Mouse (Mus musculus): ENCODE data around the gene Ooep. TPM values are rescaled to one million over a fixed set of nuclear protein-coding genes. Genes with fewer than 3 reads are reported as not detected.

Gene Ooep
- polyA plus RNA-seq, 1 experiment: 0.02 TPM

DNA sequence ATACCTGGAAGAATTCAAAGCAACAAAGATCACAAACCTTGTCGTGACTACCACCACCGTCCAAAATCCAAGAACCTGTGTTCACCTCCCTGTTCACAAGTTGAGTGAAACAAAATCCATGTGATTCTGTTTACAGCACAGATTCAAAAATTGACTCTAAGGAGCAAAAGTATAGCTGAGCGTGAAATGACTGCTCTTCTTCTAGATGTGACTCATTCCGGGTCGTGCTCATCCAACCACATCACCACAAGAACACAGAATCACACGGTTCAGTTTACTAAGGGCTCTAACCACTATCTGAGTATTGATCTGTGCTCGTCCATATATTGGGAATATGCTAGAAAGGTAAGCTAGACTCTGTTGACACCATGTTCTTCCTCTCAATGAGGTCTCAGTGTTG is 8.4 kb upstream of the Ooep start:
- no peaks in the 10 kb centered on the region for H3K36me3 ChIP-seq (ENCODE audit: control insufficient read depth, insufficient read depth)
- no peak for TF ChIP-seq MAX (IDR thresholded peaks at IDR 0.05)
- no peak for TF ChIP-seq MYOD1 (IDR thresholded peaks at IDR 0.05; ENCODE audit: control insufficient read depth, insufficient read length, low read depth)
- no peak overlapping the region for H3K4me3 ChIP-seq (ENCODE audit: insufficient read depth, poor library complexity, severe bottlenecking)

DNA sequence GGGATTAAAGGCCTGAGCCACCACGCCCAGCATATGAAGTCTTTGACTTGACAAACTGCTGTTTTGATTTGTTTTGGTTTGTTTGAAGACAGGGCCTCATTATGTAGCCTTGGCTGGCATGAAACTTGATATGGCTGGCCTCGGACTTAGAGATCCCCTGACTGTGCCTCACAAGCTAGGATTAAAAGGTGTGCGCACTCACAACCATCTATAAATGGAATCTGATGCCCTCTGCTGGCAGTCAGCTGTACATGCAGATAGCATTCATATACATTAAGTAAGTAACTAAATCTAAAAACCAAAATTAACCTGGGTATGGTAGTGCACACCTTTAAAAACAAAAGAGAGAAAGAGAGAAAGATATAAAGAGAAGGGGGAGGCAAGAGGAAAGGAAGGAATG is 7.4 kb upstream of the Ooep start:
- Histone ChIP-seq H3K79me3 (ENCODE audit: low read depth) (no peaks in the 10 kb centered on the region), H3K36me3 (ENCODE audit: control insufficient read depth, insufficient read depth) (no peaks in the 10 kb centered on the region), H3K4me3 (ENCODE audit: insufficient read depth, poor library complexity, severe bottlenecking) (no peak overlapping the region), H3ac (ENCODE audit: control insufficient read depth, insufficient read length, low read depth) (no peak overlapping the region), H3K79me2 (ENCODE audit: control insufficient read depth, insufficient read depth) (no peaks in the 10 kb centered on the region), H3K27me3 (ENCODE audit: control insufficient read depth, insufficient read depth, insufficient read length) (no peaks in the 10 kb centered on the region)
- TF ChIP-seq MYOD1 (IDR thresholded peaks at IDR 0.05; ENCODE audit: control insufficient read depth, insufficient read length, low read depth) (no peak), MYOG (IDR thresholded peaks at IDR 0.05; ENCODE audit: control insufficient read depth, extremely low read depth, insufficient read length) (no peak), CTCF (IDR thresholded peaks at IDR 0.05; ENCODE audit: control insufficient read depth, insufficient read depth, insufficient read length) (no peak), MAX (IDR thresholded peaks at IDR 0.05) (no peak), USF1 (IDR thresholded peaks at IDR 0.05; ENCODE audit: low read depth) (no peak), FOSL1 (IDR thresholded peaks at IDR 0.05; ENCODE audit: insufficient read depth, low read length, poor library complexity, severe bottlenecking) (no peak), CEBPB (IDR thresholded peaks at IDR 0.05; ENCODE audit: low read depth) (no peak)

More for the DNA sequence above, 8.4 kb upstream of the Ooep start:
- Histone ChIP-seq H3K27me3 (ENCODE audit: control insufficient read depth, insufficient read depth, insufficient read length) (no peaks in the 10 kb centered on the region), H3K79me3 (ENCODE audit: low read depth) (no peaks in the 10 kb centered on the region), H3ac (ENCODE audit: control insufficient read depth, insufficient read length, low read depth) (no peak overlapping the region), H3K79me2 (ENCODE audit: control insufficient read depth, insufficient read depth) (no peaks in the 10 kb centered on the region)

DNA sequence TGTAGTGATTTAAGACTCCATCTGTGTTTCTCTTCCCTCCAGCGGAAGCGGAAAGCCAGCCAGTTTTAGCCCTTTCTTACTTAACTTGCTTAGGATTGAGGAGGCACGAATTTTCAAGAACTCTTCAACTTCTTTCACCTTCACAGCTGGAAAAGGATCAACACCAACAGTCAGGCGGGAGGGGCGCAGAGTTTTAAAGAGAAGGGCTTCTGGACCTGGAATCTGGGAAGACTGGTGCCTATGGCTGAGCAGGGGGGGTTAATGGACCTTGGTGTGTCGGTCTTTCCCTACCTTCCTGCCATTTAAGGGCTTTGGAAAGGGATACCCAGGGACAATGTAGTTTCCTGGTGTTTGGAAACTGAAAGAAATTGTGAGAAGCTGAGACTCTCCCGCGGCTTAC is 979 bp downstream of the Ooep start:
- H3K4me3 ChIP-seq (ENCODE audit: insufficient read depth, poor library complexity, severe bottlenecking): no peak overlapping the region

DNA sequence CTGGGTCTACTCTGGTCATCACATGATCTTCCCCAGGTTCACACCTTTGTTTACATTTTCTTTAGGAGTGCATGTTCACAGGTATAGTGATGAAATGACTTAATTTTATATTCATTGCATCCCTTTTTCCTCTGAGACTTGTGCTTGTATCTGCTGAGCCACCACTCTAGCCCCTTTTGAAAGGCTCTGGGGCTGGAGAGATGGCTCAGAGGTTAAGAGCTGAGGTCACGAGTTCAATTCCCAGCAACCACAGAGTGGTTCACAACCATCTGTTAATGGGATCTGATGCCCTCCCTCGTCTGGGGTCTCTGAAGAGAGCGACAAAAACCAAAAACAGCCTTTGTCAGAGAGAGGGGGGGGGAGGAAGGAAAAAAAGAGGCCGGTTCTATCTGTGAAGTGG is 3.0 kb downstream of the Ooep start:
- Histone ChIP-seq H3K79me2 (ENCODE audit: control insufficient read depth, insufficient read depth) (no peaks in the 10 kb centered on the region), H3K4me3 (ENCODE audit: insufficient read depth, poor library complexity, severe bottlenecking) (no peak overlapping the region), H3ac (ENCODE audit: control insufficient read depth, insufficient read length, low read depth) (no peak overlapping the region), H3K27me3 (ENCODE audit: control insufficient read depth, insufficient read depth, insufficient read length) (no peaks in the 10 kb centered on the region), H3K79me3 (ENCODE audit: low read depth) (no peaks in the 10 kb centered on the region), H3K36me3 (ENCODE audit: control insufficient read depth, insufficient read depth) (no peaks in the 10 kb centered on the region)
- TF ChIP-seq MYOD1 (IDR thresholded peaks at IDR 0.05; ENCODE audit: control insufficient read depth, insufficient read length, low read depth): no peak
- TF ChIP-seq CEBPB (IDR thresholded peaks at IDR 0.05; ENCODE audit: low read depth): no peak
- TF ChIP-seq CTCF (IDR thresholded peaks at IDR 0.05; ENCODE audit: control insufficient read depth, insufficient read depth, insufficient read length): no peak
- no peak for TF ChIP-seq MAX (IDR thresholded peaks at IDR 0.05)
- no peak for TF ChIP-seq FOSL1 (IDR thresholded peaks at IDR 0.05; ENCODE audit: insufficient read depth, low read length, poor library complexity, severe bottlenecking)
- no peak for TF ChIP-seq USF1 (IDR thresholded peaks at IDR 0.05; ENCODE audit: low read depth)
- TF ChIP-seq MYOG (IDR thresholded peaks at IDR 0.05; ENCODE audit: control insufficient read depth, extremely low read depth, insufficient read length): no peak

More for the DNA sequence above, 979 bp downstream of the Ooep start:
- H3K36me3 ChIP-seq (ENCODE audit: control insufficient read depth, insufficient read depth): no peaks in the 10 kb centered on the region
- H3K27me3 ChIP-seq (ENCODE audit: control insufficient read depth, insufficient read depth, insufficient read length): no peaks in the 10 kb centered on the region
- H3K79me2 ChIP-seq (ENCODE audit: control insufficient read depth, insufficient read depth): no peaks in the 10 kb centered on the region
- no peak overlapping the region for H3ac ChIP-seq (ENCODE audit: control insufficient read depth, insufficient read length, low read depth)
- no peaks in the 10 kb centered on the region for H3K79me3 ChIP-seq (ENCODE audit: low read depth)
- TF ChIP-seq FOSL1 (IDR thresholded peaks at IDR 0.05; ENCODE audit: insufficient read depth, low read length, poor library complexity, severe bottlenecking) (no peak), MAX (IDR thresholded peaks at IDR 0.05) (no peak), USF1 (IDR thresholded peaks at IDR 0.05; ENCODE audit: low read depth) (no peak), MYOD1 (IDR thresholded peaks at IDR 0.05; ENCODE audit: control insufficient read depth, insufficient read length, low read depth) (no peak), CEBPB (IDR thresholded peaks at IDR 0.05; ENCODE audit: low read depth) (no peak), CTCF (IDR thresholded peaks at IDR 0.05; ENCODE audit: control insufficient read depth, insufficient read depth, insufficient read length) (no peak), MYOG (IDR thresholded peaks at IDR 0.05; ENCODE audit: control insufficient read depth, extremely low read depth, insufficient read length) (no peak)

DNA sequence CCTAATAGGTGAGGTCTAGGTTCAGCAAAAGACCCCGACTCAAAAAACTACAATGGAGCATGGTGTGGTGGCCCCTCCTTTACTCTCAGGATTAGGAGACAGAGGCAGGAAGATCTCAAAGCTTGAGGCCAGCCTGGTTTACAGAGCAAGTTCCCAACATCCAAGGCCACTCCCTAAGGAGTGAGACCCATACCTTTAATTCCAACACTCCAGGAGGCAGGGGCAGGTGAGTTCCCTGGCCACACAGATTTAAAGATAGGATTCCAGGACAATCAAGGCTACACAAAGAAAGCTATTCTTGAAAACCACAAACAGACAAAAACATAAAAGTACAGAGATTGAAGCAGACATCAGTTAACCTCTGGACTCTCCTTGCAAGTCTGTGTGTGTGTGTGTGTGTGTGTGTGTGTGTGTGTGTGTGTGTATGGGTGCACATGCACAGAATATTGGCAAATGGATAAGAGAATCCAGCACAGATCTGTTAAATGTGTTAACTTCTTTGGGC is 3.6 kb downstream of the Ooep start:
- H3ac ChIP-seq (ENCODE audit: control insufficient read depth, insufficient read length, low read depth): no peak overlapping the region
- no peaks in the 10 kb centered on the region for H3K36me3 ChIP-seq (ENCODE audit: control insufficient read depth, insufficient read depth)
- no peaks in the 10 kb centered on the region for H3K27me3 ChIP-seq (ENCODE audit: control insufficient read depth, insufficient read depth, insufficient read length)
- H3K79me3 ChIP-seq (ENCODE audit: low read depth): no peaks in the 10 kb centered on the region
- no peak for TF ChIP-seq FOSL1 (IDR thresholded peaks at IDR 0.05; ENCODE audit: insufficient read depth, low read length, poor library complexity, severe bottlenecking)
- no peak for TF ChIP-seq MYOG (IDR thresholded peaks at IDR 0.05; ENCODE audit: control insufficient read depth, extremely low read depth, insufficient read length)
- TF ChIP-seq USF1 (IDR thresholded peaks at IDR 0.05; ENCODE audit: low read depth): no peak
- TF ChIP-seq CTCF (IDR thresholded peaks at IDR 0.05; ENCODE audit: control insufficient read depth, insufficient read depth, insufficient read length): no peak
- no peak for TF ChIP-seq MAX (IDR thresholded peaks at IDR 0.05)
- TF ChIP-seq MYOD1 (IDR thresholded peaks at IDR 0.05; ENCODE audit: control insufficient read depth, insufficient read length, low read depth): no peak
- H3K4me3 ChIP-seq (ENCODE audit: insufficient read depth, poor library complexity, severe bottlenecking): no peak overlapping the region
- H3K79me2 ChIP-seq (ENCODE audit: control insufficient read depth, insufficient read depth): no peaks in the 10 kb centered on the region

DNA sequence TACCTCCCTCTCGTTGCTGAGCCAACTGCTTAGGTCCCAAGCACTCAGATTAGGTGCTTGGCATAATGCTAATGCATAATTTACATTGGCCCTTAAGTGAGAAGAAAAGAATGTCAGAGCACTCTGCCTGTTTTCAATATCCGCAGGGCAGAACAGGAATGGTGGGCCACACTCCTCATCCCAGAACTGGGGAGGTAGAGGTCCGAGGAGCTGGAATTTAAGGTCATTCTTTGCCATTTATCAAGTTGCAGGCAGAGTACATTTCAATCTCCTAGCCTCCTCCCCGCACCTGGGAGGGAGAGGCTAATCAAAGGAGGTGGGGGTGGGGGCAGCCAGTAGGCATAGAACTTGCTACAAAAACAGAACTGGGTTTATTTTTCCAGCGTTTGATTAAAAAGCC is 4.1 kb downstream of the Ooep start:
- TF ChIP-seq CTCF (IDR thresholded peaks at IDR 0.05; ENCODE audit: control insufficient read depth, insufficient read depth, insufficient read length) (no peak), USF1 (IDR thresholded peaks at IDR 0.05; ENCODE audit: low read depth) (no peak), FOSL1 (IDR thresholded peaks at IDR 0.05; ENCODE audit: insufficient read depth, low read length, poor library complexity, severe bottlenecking) (no peak), CEBPB (IDR thresholded peaks at IDR 0.05; ENCODE audit: low read depth) (no peak), MAX (IDR thresholded peaks at IDR 0.05) (no peak), MYOG (IDR thresholded peaks at IDR 0.05; ENCODE audit: control insufficient read depth, extremely low read depth, insufficient read length) (no peak), MYOD1 (IDR thresholded peaks at IDR 0.05; ENCODE audit: control insufficient read depth, insufficient read length, low read depth) (no peak)
- Histone ChIP-seq H3K27me3 (ENCODE audit: control insufficient read depth, insufficient read depth, insufficient read length) (no peaks in the 10 kb centered on the region), H3ac (ENCODE audit: control insufficient read depth, insufficient read length, low read depth) (no peak overlapping the region), H3K79me3 (ENCODE audit: low read depth) (no peaks in the 10 kb centered on the region), H3K36me3 (ENCODE audit: control insufficient read depth, insufficient read depth) (no peaks in the 10 kb centered on the region), H3K79me2 (ENCODE audit: control insufficient read depth, insufficient read depth) (no peaks in the 10 kb centered on the region), H3K4me3 (ENCODE audit: insufficient read depth, poor library complexity, severe bottlenecking) (no peak overlapping the region)

Measured in C2C12 (cell line).